Mouse (Mus musculus): ENCODE results near the gene Ackr1. TPM values are rescaled to one million over a fixed set of nuclear protein-coding genes. Genes with fewer than 3 reads are reported as not detected.
"Not testable (repeated sequence)": the region's sequence is repeated elsewhere in the genome, so short reads cannot be mapped to it uniquely, and the experiment has no call there.

Gene Ackr1
- polyA plus RNA-seq, 1 experiment from 2014 or later: 2.4 TPM

- no peaks in the 10 kb centered on the region for H3K4me1 ChIP-seq (replicated peaks)
- no peaks in the 10 kb centered on the region for H3K9me3 ChIP-seq
- DNase-seq (ENCODE audit: low spot score): no peak
- 67% methylated on average over 8 of the region's 8 CpGs for WGBS
- no peaks in the 10 kb centered on the region for H3K27me3 ChIP-seq (ENCODE audit: insufficient read depth, poor library complexity, severe bottlenecking)
- no peak overlapping the region for H3K4me3 ChIP-seq
- no peaks in the 10 kb centered on the region for H3K36me3 ChIP-seq
- H3K27ac ChIP-seq: no peak overlapping the region
Observed at GRCm38 (mm10) chr1:173321593-173322248, 11.8 kb downstream of the Ackr1 start.

GRCm38 (mm10) chr1:173317925-173318477 lies 15.5 kb downstream of the Ackr1 start:
- Histone ChIP-seq H3K27me3 (ENCODE audit: insufficient read depth, poor library complexity, severe bottlenecking) (no peaks in the 10 kb centered on the region), H3K36me3 (no peaks in the 10 kb centered on the region), H3K9me3 (no peaks in the 10 kb centered on the region), H3K4me3 (no peak overlapping the region), H3K4me1 (replicated peaks) (no peaks in the 10 kb centered on the region), H3K27ac (no peak overlapping the region)
- WGBS: 89% methylated on average over 2 of the region's 2 CpGs
- no peak for DNase-seq (ENCODE audit: low spot score)

- H3K9me3 ChIP-seq: no peaks in the 10 kb centered on the region
- H3K36me3 ChIP-seq: no peaks in the 10 kb centered on the region
- DNase-seq (ENCODE audit: low spot score): no peak
- H3K4me3 ChIP-seq: no peak overlapping the region
- no peaks in the 10 kb centered on the region for H3K27me3 ChIP-seq (ENCODE audit: insufficient read depth, poor library complexity, severe bottlenecking)
- no peak overlapping the region for H3K27ac ChIP-seq
- 91% methylated on average over 3 of the region's 3 CpGs for WGBS
- H3K4me1 ChIP-seq (replicated peaks): no peaks in the 10 kb centered on the region
Observed at GRCm38 (mm10) chr1:173315725-173316124, 17.8 kb downstream of the Ackr1 start.

GRCm38 (mm10) chr1:173313535-173314050 lies 20.0 kb downstream of the Ackr1 start:
- H3K9me3 ChIP-seq; DNase-seq (ENCODE audit: low spot score); H3K27me3 ChIP-seq (ENCODE audit: insufficient read depth, poor library complexity, severe bottlenecking); H3K36me3 ChIP-seq; H3K27ac ChIP-seq; H3K4me3 ChIP-seq; H3K4me1 ChIP-seq (replicated peaks): not testable (repeated sequence)
- WGBS: 91% methylated on average over 7 of the region's 7 CpGs

- H3K9me3 ChIP-seq; H3K36me3 ChIP-seq; H3K27me3 ChIP-seq (ENCODE audit: insufficient read depth, poor library complexity, severe bottlenecking); H3K27ac ChIP-seq; H3K4me3 ChIP-seq; H3K4me1 ChIP-seq (replicated peaks); DNase-seq (ENCODE audit: low spot score): not testable (repeated sequence)
- 64% methylated on average over 3 of the region's 3 CpGs for WGBS
Observed at GRCm38 (mm10) chr1:173302795-173303194, 30.8 kb downstream of the Ackr1 start.

Other genes starting within 250 kb of the Ackr1 start
- gene Olfr1408, start 196.4 kb downstream of the Ackr1 start, polyA plus RNA-seq (2016; fragmentation: Nextera tagmentation; extraction: Ambion mirVana): not detected in 2 replicates
- not detected in 2 replicates for gene Olfr1406, start 143.1 kb downstream of the Ackr1 start, polyA plus RNA-seq (2016; fragmentation: Nextera tagmentation; extraction: Ambion mirVana)
- not detected in 2 replicates for gene Olfr218, start 135.9 kb downstream of the Ackr1 start, polyA plus RNA-seq (2016; fragmentation: Nextera tagmentation; extraction: Ambion mirVana)
- gene Olfr1404, start 121.4 kb downstream of the Ackr1 start, polyA plus RNA-seq (2016; fragmentation: Nextera tagmentation; extraction: Ambion mirVana): not detected in 2 replicates
- not detected in 2 replicates for gene Fcer1a, start 106.5 kb downstream of the Ackr1 start, polyA plus RNA-seq (2016; fragmentation: Nextera tagmentation; extraction: Ambion mirVana)
- gene Olfr418, start 67.7 kb downstream of the Ackr1 start, polyA plus RNA-seq (2016; fragmentation: Nextera tagmentation; extraction: Ambion mirVana): not detected in 2 replicates
- gene Mptx2, start 56.0 kb downstream of the Ackr1 start, polyA plus RNA-seq (2016; fragmentation: Nextera tagmentation; extraction: Ambion mirVana): not detected in 2 replicates
- gene Aim2, start 17.1 kb upstream of the Ackr1 start, polyA plus RNA-seq (2016; fragmentation: Nextera tagmentation; extraction: Ambion mirVana): 3.9 and 4.8 TPM in 2 replicates
- gene Cadm3, start 33.9 kb upstream of the Ackr1 start, polyA plus RNA-seq (2016; fragmentation: Nextera tagmentation; extraction: Ambion mirVana): 3.9 and 17.7 TPM in 2 replicates
- gene Ifi206, start 157.3 kb upstream of the Ackr1 start, polyA plus RNA-seq (2016; fragmentation: Nextera tagmentation; extraction: Ambion mirVana): not detected in 2 replicates
- gene Ifi214, start 202.2 kb upstream of the Ackr1 start, polyA plus RNA-seq (2016; fragmentation: Nextera tagmentation; extraction: Ambion mirVana): not detected in 2 replicates